Mouse (Mus musculus) E14TG2a.4 (cell line): ENCODE measurements around the gene Cxcr1.

Experiments
- CTCF ChIP-seq: conservative IDR thresholded peaks from 2 replicates; pipeline ENCODE4 v1.5.1; 2014; ENCODE audit warnings: low read length
- POU5F1 ChIP-seq: IDR thresholded peaks from 2 replicates; pipeline ENCODE4 v1.6.1; 2014; ENCODE audit warnings: low read length, borderline replicate concordance

- TF ChIP-seq CTCF: no peak
- no peak for TF ChIP-seq POU5F1
Observed at GRCm38 (mm10) chr1:74194445-74194844, at the start of gene Cxcr1.
